Mouse (Mus musculus) frontal cortex, postnatal 25 days (tissue): Measurements from ENCODE around the gene Grk3.

Experiments
- DNase-seq, 2 experiments: peaks; one replicate each; pipeline ENCODE4 v3.0.0; 2022; ENCODE audit warnings: low spot score in 2 of 2

The Grk3 gene

DNA sequence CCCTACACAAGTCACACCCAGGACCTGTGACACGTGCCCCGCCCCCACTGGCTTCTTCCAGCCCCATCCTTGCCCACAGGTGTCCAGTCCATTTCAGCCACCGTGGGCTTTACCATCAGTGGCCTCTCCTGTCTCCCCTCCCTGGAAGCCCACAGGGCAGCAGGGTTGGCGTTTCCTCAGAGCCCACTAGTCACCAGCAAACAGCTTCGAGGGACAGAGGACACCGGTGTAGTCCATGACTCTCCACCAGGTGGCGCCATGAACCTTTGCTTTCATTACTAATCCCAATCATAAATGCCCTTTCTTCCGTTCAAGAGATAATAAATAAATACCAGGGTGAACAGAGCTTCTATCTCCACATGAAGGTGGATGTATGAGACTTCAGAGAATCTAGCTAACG lies 144.9 kb downstream of the Grk3 start:
- DNase-seq, result peak; percentile 67 to 71

- no peak for DNase-seq
Observed at GRCm38 (mm10) chr5:112868620-112869019, 147.0 kb downstream of the Grk3 start.

- peak in 1 of 2 experiments; percentile 35 for DNase-seq
Observed at GRCm38 (mm10) chr5:112864719-112865367, 150.7 kb downstream of the Grk3 start.
